Mouse (Mus musculus) embryonic stem cell, embryonic (primary cell): ENCODE data around the gene Zc3h4.

ENCODE experiments used
- CTCF ChIA-PET, 4 experiments: fragments of 300-600 bp in 2 of 4; fragments of 350-600 bp in 2 of 4; sonication (Branson Sonifier 250); formaldehyde crosslinking; loops; one replicate each; lab custom pipeline; 2022; ENCODE audit warnings: inconsistent platforms in 2 of 4; lab: Charles Lee
- POLR2A ChIA-PET, 4 experiments: fragments of 300-600 bp in 2 of 4; fragments of 350-600 bp in 2 of 4; sonication (Branson Sonifier 250); formaldehyde crosslinking; loops; one replicate each; lab custom pipeline; 2022; ENCODE audit warnings: antibody characterized with exemption in 4 of 4, inconsistent platforms in 1 of 4; lab: Charles Lee

Gene Zc3h4

DNA sequence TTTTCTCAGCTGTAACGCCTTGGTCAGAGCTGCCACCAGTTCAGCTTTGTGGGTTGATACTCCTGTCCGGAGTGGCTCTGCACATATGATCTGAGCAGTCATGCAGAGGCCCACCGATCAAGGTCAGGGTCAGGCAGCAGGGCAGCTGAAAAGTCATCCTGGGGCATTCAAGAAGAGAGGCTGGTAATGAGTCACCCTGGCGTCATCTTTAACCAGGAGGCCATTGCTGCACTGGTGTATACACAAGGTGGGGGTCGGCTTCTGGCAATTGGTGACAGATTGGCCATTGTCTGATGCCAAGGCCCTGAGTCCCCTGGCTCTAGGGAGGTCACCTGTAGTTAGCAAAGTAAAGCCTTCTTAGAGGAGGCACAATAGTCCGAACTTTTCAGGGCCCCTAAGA is 50.9 kb downstream of the Zc3h4 start:
- CTCF ChIA-PET = no interaction called here
- POLR2A ChIA-PET = interaction anchor here in 1 of 4 experiments (0.7 kb wide), 1 partner anchor 85 kb away, joined by 3 read pairs; no protein-coding TSS in a partner anchor

DNA sequence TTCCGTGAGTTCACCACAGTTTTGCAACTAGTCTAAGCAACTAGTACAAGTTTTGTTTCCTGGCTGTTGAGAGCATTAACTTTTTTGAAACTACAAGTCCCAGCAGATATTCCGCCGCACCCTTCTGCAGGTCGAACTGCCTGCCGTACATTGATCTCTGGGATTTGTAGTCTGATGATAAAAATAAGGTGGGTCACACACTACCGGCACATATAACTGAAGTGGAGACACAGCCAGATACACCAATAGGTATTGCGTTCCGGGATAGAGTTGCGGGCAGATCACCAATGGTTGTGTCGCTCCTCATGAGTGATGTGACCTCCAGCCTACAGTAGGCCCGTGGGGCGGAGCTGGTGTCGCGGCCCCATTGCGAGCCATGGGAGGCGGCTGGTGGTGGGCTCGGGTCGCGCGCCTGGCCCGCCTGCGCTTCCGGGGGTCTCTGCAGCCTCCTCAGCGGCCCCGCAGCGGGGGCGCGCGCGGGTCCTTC is 51.9 kb downstream of the Zc3h4 start, which contains the start of gene Tmem160:
TSS of gene Tmem160 (plus strand) at position 193 of the 487 bp plus-strand sequence.
- ChIA-PET POLR2A (interaction anchor here in 3 of 4 experiments (0.5 to 2.2 kb wide), 24 partner anchors 10 to 332 kb away, joined by 3 to 13 read pairs (median 6); partner anchors contain the start of genes Sae1 (in 2 of the 3), Ccdc9 (in 1 of the 3) and Slc1a5 (in 1 of the 3)), CTCF (interaction anchor here in 3 of 4 experiments (0.5 to 2.3 kb wide), 10 partner anchors 11 to 401 kb away, joined by 3 to 36 read pairs (median 4); no protein-coding TSS in a partner anchor)

DNA sequence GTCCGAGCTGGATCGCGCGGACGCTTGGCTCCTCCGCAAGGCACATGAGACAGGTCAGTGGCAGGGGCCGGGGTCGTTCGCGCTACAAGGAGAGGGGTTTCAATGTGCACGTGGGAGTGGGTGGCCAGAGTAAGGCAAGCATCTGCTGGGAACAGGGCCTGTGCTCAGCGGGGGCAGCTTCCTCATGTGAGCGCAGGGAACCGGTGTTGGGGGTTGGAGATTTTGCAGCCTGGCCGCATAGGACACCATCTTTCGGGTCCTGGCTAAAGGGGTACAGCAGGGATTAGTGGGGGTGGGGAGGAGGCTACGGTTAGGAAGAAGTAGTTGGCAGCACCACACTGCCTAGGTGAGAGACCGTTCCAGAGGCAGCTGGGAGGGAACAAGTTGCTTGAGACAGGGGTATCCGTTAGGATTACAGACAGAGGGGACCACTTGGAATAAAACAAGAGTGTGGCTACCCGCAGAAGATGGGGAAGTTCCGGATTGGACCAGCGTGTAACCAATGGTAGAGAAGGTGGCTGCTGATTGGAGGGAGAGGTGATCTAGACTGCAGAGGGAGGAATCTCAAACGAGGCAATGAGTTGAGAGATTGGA is 52.5 kb downstream of the Zc3h4 start:
- ChIA-PET CTCF (interaction anchor here in 3 of 4 experiments (0.5 to 2.3 kb wide), 14 partner anchors 9 to 402 kb away, joined by 3 to 36 read pairs (median 4); no protein-coding TSS in a partner anchor), POLR2A (interaction anchor here in 3 of 4 experiments (0.5 to 2.2 kb wide), 31 partner anchors 9 to 331 kb away, joined by 3 to 13 read pairs (median 4); partner anchors contain the start of genes Sae1 (in 2 of the 3), Ccdc9 (in 1 of the 3) and Slc1a5 (in 1 of the 3))

DNA sequence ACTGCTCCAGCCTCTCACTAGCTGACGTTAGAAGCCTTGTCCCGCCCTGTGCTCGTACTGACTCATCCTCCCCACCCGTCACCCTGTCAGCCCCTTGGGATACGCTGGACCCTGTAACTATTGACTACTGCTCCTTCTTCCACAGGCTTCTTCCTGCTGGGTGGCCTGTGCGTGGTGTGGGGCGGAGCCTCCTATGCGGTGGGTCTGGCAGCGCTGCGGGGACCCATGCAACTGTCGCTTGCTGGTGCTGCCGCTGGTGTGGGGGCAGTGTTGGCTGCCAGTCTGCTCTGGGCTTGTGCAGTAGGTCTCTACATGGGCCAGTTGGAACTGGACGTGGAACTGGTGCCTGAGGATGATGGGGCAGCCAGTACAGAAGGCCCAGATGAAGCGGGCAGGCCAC is 54.3 kb downstream of the Zc3h4 start:
- CTCF ChIA-PET = interaction anchor here in 2 of 4 experiments (0.5 to 1.5 kb wide), 2 partner anchors 8 to 59 kb away, joined by 5 to 7 read pairs; no protein-coding TSS in a partner anchor
- POLR2A ChIA-PET = interaction anchor here in 1 of 4 experiments (1.2 kb wide), 1 partner anchor 51 kb away, joined by 3 read pairs; no protein-coding TSS in a partner anchor

DNA sequence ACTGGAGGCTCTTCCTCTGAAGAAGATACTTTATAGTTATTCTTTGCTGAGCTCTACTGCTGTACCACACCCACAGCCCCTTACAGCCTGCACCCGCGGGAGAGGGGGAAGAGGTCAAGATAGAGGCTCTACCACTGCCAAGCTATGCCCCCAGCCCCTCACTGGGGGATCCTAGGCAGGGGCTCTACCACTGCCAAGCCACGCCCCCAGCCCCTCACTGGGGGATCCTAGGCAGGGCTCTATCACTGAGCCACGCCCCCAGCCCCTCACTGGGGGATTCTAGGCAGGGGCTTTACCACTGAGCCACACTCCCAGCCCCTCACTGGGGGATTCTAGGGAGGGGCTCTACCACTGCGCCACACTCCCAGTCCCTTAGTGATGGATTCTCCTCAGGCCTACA is 55.6 kb downstream of the Zc3h4 start:
- POLR2A ChIA-PET = interaction anchor here in 2 of 4 experiments (0.7 to 1.0 kb wide), 2 partner anchors 10 to 57 kb away, joined by 3 to 4 read pairs; no protein-coding TSS in a partner anchor
- CTCF ChIA-PET = interaction anchor here in 2 of 4 experiments (0.7 to 1.2 kb wide), 3 partner anchors 10 to 161 kb away, joined by 3 read pairs; no protein-coding TSS in a partner anchor

DNA sequence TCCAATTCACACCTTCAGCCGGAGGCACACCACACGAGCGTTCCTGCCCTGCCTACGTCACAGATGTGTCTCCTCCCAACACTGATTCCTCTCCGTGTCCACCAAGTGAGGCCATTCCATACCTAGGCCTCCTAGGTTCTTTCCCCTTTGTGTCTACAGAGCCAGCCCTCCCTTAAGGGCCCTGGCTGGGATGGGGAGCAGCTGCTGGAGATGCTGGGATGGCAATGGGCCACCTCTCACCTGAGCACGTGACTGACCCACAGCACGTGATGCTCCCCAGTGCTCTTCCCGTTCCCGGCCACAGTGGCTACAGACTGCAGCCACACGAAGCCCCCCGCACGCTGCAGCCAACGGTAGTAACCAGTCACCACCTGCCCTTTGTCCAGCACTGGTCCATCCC is 59.9 kb downstream of the Zc3h4 start:
- POLR2A ChIA-PET = interaction anchor here in 2 of 4 experiments (0.9 to 3.6 kb wide), 2 partner anchors 8 to 48 kb away, joined by 3 to 9 read pairs; partner anchors contain the start of gene Tmem160 (in 1 of the 2)
- CTCF ChIA-PET = no interaction called here

DNA sequence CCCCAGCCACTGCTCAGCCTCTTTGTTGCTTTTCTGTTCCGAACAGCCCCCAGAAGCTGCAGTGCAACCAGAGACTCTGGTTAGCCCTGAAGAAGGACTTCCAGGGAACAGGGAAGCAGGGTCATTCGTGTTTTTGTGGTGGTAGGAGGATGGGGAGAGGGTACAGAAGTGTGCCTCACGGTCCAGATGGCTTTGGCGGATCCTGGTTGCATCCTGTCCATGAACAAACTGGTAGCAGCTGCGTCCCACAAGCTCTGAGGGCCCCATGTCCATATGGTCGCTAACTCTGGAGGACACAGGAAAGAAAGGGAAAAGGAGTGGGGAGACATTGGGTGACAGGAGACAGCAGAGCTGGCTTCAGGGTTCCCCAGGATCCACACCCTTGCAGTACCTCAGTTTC is 60.4 kb downstream of the Zc3h4 start:
- ChIA-PET CTCF (interaction anchor here in 2 of 4 experiments (1.1 to 4.2 kb wide), 4 partner anchors 8 to 166 kb away, joined by 3 to 39 read pairs (median 4); no protein-coding TSS in a partner anchor), POLR2A (interaction anchor here in 2 of 4 experiments (0.7 to 4.3 kb wide), 4 partner anchors 8 to 166 kb away, joined by 3 to 27 read pairs (median 6); partner anchors contain the start of gene Tmem160 (in 1 of the 2))

DNA sequence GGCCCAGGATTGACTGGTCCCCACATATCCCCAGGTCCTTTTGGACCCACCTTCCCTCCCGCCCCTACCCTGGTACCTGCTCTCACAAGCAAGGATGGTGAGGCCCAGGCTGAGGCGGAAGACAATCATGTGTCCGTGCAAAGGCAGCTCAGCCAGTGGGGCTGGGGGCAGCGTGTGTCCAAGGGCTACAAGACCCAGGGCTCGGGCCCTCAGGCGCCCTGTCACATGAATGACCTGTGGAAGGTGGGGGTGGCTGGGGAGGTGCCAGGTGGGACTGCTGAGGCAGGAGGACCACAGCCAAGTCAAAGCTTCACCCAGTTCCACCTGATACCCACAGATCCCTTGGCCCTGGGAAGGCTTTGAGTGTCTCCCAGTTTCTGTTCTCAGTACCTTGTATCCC is 61.0 kb downstream of the Zc3h4 start:
- CTCF ChIA-PET = interaction anchor here (0.5 to 4.2 kb wide), 21 partner anchors 8 to 199 kb away, joined by 3 to 108 read pairs (median 6); partner anchors contain the start of genes Ccdc9 (in 1 of the 4) and Tmem160 (in 1 of the 4)
- POLR2A ChIA-PET = interaction anchor here in 3 of 4 experiments (0.7 to 4.3 kb wide), 10 partner anchors 9 to 176 kb away, joined by 3 to 27 read pairs (median 5); partner anchors contain the start of gene Tmem160 (in 1 of the 3)

DNA sequence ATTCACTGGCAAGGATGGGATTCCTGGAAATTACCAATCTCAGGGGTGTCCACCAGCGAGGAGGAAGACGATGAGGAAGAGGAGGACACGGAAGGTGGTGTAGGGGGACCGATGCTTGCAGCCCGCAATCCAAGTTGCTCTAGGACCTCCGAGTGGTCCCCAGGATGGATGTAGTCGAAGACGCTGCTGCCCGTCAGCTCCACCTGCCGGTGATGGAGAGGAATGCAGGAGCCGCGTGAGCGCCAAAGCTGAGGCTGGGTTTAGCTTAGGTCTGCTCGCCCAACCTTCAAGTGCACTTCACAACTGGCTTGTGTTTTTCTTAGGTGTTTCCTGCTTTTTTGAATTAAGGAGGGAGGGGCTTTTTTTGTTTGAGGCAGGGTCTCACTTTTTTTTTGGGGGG is 62.5 kb downstream of the Zc3h4 start:
- CTCF ChIA-PET = interaction anchor here (0.5 to 4.2 kb wide), 96 partner anchors 8 to 505 kb away, joined by 3 to 108 read pairs (median 5); partner anchors contain the start of genes Arhgap35 (in 2 of the 4), Tmem160 (in 2 of the 4), Ccdc9 (in 1 of the 4) and Npas1 (in 1 of the 4)
- POLR2A ChIA-PET = interaction anchor here in 3 of 4 experiments (0.6 to 4.3 kb wide), 25 partner anchors 10 to 298 kb away, joined by 3 to 27 read pairs (median 5); partner anchors contain the start of gene Tmem160 (in 2 of the 3)

DNA sequence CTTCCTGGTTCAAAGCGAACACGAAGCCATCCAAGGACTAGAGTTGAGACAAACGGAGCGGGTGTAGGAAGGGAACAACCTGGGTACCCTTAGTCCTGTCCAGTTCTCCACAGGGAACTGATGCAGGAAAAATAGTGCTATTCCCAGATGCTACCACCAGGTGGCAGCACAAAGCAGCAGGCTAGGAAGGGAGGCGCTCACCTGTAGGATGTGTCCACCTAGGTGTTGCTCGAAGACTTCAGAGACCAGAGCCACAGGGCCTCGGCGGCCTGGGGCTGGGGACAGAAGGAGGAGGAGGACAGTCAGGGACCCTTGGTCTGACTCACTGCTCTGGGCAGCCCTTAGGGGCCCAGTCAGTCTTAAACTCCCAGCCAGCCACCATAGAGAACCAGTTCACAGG is 64.5 kb downstream of the Zc3h4 start:
- POLR2A ChIA-PET = interaction anchor here in 3 of 4 experiments (0.9 to 4.3 kb wide), 3 partner anchors 77 to 171 kb away, joined by 4 to 27 read pairs (median 12); partner anchors contain the start of gene Sae1 (in 1 of the 3)
- CTCF ChIA-PET = interaction anchor here (0.6 to 4.2 kb wide), 9 partner anchors 12 to 268 kb away, joined by 3 to 108 read pairs (median 9); partner anchors contain the start of gene Tmem160 (in 1 of the 4)

DNA sequence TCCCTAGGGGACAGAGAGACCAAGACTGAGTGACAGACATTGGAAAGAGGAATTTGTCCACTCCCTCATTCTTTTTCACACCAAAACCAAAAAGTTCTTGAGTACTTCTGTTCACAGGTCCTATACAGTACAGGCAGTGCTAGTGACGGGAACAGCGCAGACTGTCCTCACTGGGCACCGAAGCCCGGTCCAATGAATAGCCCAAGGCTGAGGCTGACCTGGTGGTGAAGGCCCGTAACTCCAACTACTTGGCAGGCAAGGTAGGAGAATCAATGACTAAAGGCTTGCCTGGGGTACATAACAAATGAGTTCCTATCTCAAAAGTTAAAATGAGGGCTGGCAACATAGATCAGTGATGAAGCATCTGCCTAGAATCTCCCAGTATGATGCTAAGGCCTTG is 64.9 kb downstream of the Zc3h4 start:
- CTCF ChIA-PET = interaction anchor here in 3 of 4 experiments (0.9 to 4.2 kb wide), 8 partner anchors 10 to 171 kb away, joined by 3 to 108 read pairs (median 6); no protein-coding TSS in a partner anchor
- POLR2A ChIA-PET = interaction anchor here in 3 of 4 experiments (0.9 to 4.3 kb wide), 3 partner anchors 78 to 171 kb away, joined by 4 to 27 read pairs (median 12); partner anchors contain the start of gene Sae1 (in 1 of the 3)

DNA sequence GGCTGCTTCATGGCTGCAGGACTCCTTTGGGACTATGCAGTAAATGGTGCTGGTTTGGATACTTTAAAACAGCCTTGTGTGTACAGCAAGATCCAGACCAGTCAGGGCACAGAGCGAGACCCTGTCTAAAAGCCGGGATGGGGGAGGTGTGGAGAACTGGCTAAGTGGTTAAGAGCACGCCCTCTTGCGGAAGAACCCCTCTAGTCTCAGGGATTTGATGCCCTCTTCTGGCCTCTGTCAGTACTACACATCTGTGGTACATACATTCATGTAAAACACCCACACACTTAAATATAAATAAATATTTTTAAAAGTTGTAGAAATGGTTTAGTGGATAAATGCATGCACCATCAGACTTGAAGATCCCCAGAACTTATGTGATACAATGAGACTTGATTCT is 65.9 kb downstream of the Zc3h4 start:
- ChIA-PET CTCF (interaction anchor here in 2 of 4 experiments (0.9 to 1.0 kb wide), 2 partner anchors 11 to 25 kb away, joined by 3 to 4 read pairs; no protein-coding TSS in a partner anchor), POLR2A (interaction anchor here in 1 of 4 experiments (0.7 kb wide), 1 partner anchor 68 kb away, joined by 4 read pairs; no protein-coding TSS in a partner anchor)

DNA sequence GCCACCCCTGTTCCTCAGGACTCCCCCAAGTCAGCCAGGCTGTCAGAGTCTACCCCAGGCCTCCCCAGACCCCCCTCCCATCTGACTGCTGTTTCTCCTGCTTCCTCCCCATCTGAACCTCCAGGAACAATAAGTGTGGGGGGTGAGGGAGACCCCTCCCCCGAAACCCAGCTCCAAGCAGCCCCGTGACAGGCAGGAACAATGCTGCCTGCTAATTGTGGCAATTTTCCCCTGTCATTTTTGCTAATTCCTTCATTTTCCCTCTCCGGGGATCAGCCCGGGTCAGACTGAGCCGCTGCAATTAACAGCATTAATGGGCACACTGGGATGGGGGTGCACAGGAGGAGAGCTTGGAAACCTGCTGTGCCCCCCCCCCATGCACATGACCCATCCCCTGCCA is 67.4 kb downstream of the Zc3h4 start:
- ChIA-PET POLR2A (interaction anchor here in 1 of 4 experiments (0.7 kb wide), 1 partner anchor 39 kb away, joined by 4 read pairs; no protein-coding TSS in a partner anchor), CTCF (interaction anchor here in 2 of 4 experiments (0.7 to 1.4 kb wide), 2 partner anchors 24 to 180 kb away, joined by 4 to 16 read pairs; no protein-coding TSS in a partner anchor)

DNA sequence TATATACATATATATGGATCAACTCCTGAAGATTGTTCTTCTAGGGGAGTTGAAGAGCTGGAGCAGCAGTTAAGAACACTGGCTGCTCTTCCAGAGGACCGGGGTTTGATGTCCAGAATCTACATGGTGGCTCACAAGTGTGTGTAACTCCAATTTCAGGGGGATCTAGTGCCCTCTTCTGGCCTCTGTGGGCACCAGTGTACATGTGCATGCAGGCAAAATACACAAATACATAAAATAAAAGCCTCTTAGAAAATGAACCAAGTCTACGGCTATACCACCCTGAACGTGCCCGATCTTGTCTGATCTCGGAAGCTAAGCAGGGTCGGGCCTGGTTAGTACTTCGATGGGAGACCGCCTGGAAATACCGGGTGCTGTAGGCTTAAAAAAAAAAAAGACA is 70.8 kb downstream of the Zc3h4 start:
- POLR2A ChIA-PET = interaction anchor here in 2 of 4 experiments (0.7 to 1.3 kb wide), 4 partner anchors 72 to 183 kb away, joined by 3 to 6 read pairs (median 3); no protein-coding TSS in a partner anchor
- CTCF ChIA-PET = interaction anchor here in 3 of 4 experiments (0.6 to 1.4 kb wide), 11 partner anchors 8 to 528 kb away, joined by 3 to 6 read pairs (median 3); no protein-coding TSS in a partner anchor

DNA sequence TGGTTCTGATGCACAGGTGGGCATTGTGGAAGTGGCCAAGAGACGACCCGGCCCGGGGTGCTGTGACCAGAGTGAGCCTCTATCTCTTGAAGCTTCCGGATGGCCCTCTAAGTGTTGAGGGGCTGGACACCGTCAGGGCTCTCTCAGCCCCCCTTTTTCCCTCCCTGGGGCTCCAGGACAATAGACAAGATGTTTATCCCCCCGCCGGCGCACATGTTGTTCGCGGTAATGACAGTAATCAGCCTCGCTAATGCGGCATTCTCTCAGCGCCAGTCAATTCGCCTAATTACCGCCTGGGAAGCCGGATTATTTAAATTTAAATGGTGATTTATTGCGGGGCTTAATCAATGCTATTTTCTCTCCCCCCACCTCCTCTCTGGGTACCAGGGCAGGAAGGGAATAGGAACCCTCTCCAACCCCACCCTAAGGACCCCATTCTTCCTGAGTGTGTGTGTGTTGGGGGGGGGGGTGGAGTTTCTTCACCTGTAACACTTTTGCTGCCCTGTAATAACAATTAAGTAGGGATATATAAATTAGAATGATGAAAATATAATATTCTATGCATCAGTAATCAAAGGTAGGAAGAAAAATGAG is 71.5 kb downstream of the Zc3h4 start:
- ChIA-PET CTCF (interaction anchor here in 3 of 4 experiments (0.6 to 1.4 kb wide), 11 partner anchors 9 to 527 kb away, joined by 3 to 6 read pairs (median 3); no protein-coding TSS in a partner anchor), POLR2A (interaction anchor here in 2 of 4 experiments (0.6 to 1.3 kb wide), 5 partner anchors 51 to 183 kb away, joined by 3 to 6 read pairs (median 3); no protein-coding TSS in a partner anchor)

DNA sequence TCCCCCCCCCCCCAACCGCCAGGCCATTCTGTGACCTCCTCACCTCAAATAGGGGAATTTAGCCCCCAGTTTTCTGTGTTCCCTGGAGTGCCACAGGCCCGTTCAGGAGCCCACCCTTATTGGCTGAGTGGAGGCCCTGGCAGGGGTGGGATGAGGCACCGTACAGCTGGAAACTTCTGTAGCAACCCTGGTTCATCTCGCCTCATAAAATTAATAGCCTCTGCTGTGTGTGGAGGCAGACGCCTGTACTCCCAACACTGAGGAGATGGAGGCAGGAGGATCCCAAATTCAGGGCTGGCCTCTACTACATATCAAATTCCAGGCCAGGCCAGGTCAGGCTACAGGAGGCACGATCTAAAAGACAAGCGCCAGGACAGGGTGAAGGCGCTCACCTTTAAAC is 73.1 kb downstream of the Zc3h4 start:
- ChIA-PET POLR2A (interaction anchor here in 2 of 4 experiments (0.7 to 1.5 kb wide), 2 partner anchors 73 to 188 kb away, joined by 3 read pairs; no protein-coding TSS in a partner anchor), CTCF (interaction anchor here in 2 of 4 experiments (0.5 to 1.0 kb wide), 3 partner anchors 11 to 418 kb away, joined by 5 to 10 read pairs (median 5); no protein-coding TSS in a partner anchor)
